Mouse (Mus musculus) embryonic facial prominence, embryonic 11.5 days (tissue): ENCODE results near the gene Kcng3. TPM values are rescaled to one million over a fixed set of nuclear protein-coding genes. Genes with fewer than 3 reads are reported as not detected.
A peak's percentile ranks its signal among the peaks of the same experiment; 100 is the strongest.

Source experiments
- ATAC-seq: fragments of 200-750 bp; cut with Nextera tagmentation; replicated peaks from 2 replicates; pipeline ENCODE4 v1.8.0; 2017; ENCODE audit warnings: low read depth; ENCODE audit not compliant: insufficient number of reproducible peaks, low FRiP score, low TSS enrichment
- DNase-seq: peaks from one replicate; pipeline ENCODE4 v3.0.0-alpha.2; 2015; ENCODE audit warnings: low spot score
- H3K27ac ChIP-seq: fragments of 300-500 bp; sonication (generic); replicated peaks from 2 replicates; pipeline ENCODE4 v1.5.1; 2014; ENCODE audit warnings: mild to moderate bottlenecking, low read depth, low read length, control low read depth
- H3K27me3 ChIP-seq: fragments of 300-500 bp; sonication (generic); 2 replicates; pipeline ENCODE4 v1.6.1; 2014; ENCODE audit warnings: mild to moderate bottlenecking, low read length, moderate library complexity, mixed read lengths; ENCODE audit not compliant: control insufficient read depth, insufficient read depth
- H3K36me3 ChIP-seq: fragments of 300-500 bp; sonication (generic); replicated peaks from 2 replicates; pipeline ENCODE4 v1.6.1; 2014; ENCODE audit warnings: low read depth, mild to moderate bottlenecking, low read length, moderate library complexity, mixed read lengths; ENCODE audit not compliant: control insufficient read depth, insufficient read depth
- H3K4me1 ChIP-seq: fragments of 300-500 bp; sonication (generic); 2 replicates; pipeline ENCODE4 v1.6.1; 2014; ENCODE audit warnings: low read length, mixed read lengths; ENCODE audit not compliant: control insufficient read depth, insufficient read depth
- H3K4me2 ChIP-seq: fragments of 300-500 bp; sonication (generic); 2 replicates; pipeline ENCODE4 v1.6.1; 2014; ENCODE audit warnings: low read depth, mild to moderate bottlenecking, control low read depth, low read length, moderate library complexity
- H3K4me3 ChIP-seq: fragments of 300-500 bp; sonication (generic); 2 replicates; pipeline ENCODE4 v1.5.1; 2014; ENCODE audit warnings: low read depth, low read length, control low read depth
- H3K9ac ChIP-seq: fragments of 300-500 bp; sonication (generic); replicated peaks from 2 replicates; pipeline ENCODE4 v1.6.1; 2014; ENCODE audit warnings: mild to moderate bottlenecking, control low read depth, low read length
- H3K9me3 ChIP-seq: fragments of 300-500 bp; sonication (generic); replicated peaks from 2 replicates; pipeline ENCODE4 v1.6.1; 2016; ENCODE audit warnings: mild to moderate bottlenecking, low read length, inconsistent platforms, mixed read lengths; ENCODE audit not compliant: control insufficient read depth
- WGBS: fragments of 180-500 bp; shearing (Covaris S2); extraction: QIAGEN DNeasy Blood & Tissue Kit; methylation state at CpG from one replicate; pipeline ENCODE4 v1.1.7; 2014; 5-methylcytosine and 5-hydroxymethylcytosine counted together
- polyA plus RNA-seq: library from polyadenylated mRNA; unstranded; fragments of >200 nt; fragmentation: Nextera tagmentation; extraction: Ambion mirVana; gene quantifications from 2 replicates; pipeline ENCODE4 v1.2.1, GENCODE M21; 2014

The Kcng3 gene
- polyA plus RNA-seq, 1 experiment from 2014 or later = not detected

GRCm38 (mm10) chr17:83645226-83645808, 13.6 kb upstream of the Kcng3 start:
- DNase-seq (no peak), ATAC-seq (no peak)
- 59% methylated on average over 8 of the region's 9 CpGs for WGBS
- H3K9ac ChIP-seq = no peak overlapping the region
- H3K4me3 ChIP-seq = no peak overlapping the region
- H3K4me1 ChIP-seq = no peaks in the 10 kb centered on the region
- H3K9me3 ChIP-seq = no peaks in the 10 kb centered on the region
- no peaks in the 10 kb centered on the region for H3K27me3 ChIP-seq
- no peak overlapping the region for H3K27ac ChIP-seq
- no peak overlapping the region for H3K4me2 ChIP-seq
- H3K36me3 ChIP-seq = no peaks in the 10 kb centered on the region

DNA sequence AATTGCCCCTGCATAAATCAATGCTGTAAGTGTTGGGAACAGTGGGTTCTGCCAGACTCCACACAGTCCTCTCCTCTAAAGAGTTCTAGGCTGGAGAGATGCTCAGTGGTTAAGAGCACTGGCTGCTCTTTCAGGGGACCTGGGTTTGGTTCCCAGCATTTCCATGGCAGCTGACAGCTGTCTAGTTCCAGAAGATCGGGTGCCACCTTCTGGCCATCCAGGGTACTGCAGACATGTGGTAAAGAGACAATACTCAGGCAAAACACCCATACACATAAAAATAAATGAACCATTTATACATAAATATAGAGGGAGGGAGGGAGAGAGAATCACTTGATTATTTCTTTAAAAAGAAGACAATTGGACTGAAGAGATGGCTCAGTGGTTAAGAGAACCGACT, 5.7 kb upstream of the Kcng3 start:
- Histone ChIP-seq H3K36me3 (no peaks in the 10 kb centered on the region), H3K4me3 (no peak overlapping the region), H3K27ac (no peak overlapping the region), H3K9me3 (no peaks in the 10 kb centered on the region), H3K4me2 (no peak overlapping the region), H3K27me3 (peaks cover 3% of the 10 kb centered on the region), H3K9ac (no peak overlapping the region), H3K4me1 (peaks cover 2% of the 10 kb centered on the region; the same call in 1 of the 2 replicates)
- WGBS = 73% methylated on average over 2 of the region's 2 CpGs
- DNase-seq (peak; percentile 43), ATAC-seq (no peak)

- no peak overlapping the region for H3K27ac ChIP-seq
- DNase-seq = no peak
- ATAC-seq = no peak
- H3K4me3 ChIP-seq = no peak overlapping the region
- no peak overlapping the region for H3K4me2 ChIP-seq
- no peaks in the 10 kb centered on the region for H3K36me3 ChIP-seq
- H3K9me3 ChIP-seq = no peaks in the 10 kb centered on the region
- no peak overlapping the region for H3K9ac ChIP-seq
- H3K4me1 ChIP-seq = peaks cover 3% of the 10 kb centered on the region; the same call in 1 of the 2 replicates
- WGBS = 75% methylated on average over 7 of the region's 7 CpGs
- H3K27me3 ChIP-seq = peaks cover 13% of the 10 kb centered on the region
Measured at GRCm38 (mm10) chr17:83636443-83636842, 4.7 kb upstream of the Kcng3 start.

DNA sequence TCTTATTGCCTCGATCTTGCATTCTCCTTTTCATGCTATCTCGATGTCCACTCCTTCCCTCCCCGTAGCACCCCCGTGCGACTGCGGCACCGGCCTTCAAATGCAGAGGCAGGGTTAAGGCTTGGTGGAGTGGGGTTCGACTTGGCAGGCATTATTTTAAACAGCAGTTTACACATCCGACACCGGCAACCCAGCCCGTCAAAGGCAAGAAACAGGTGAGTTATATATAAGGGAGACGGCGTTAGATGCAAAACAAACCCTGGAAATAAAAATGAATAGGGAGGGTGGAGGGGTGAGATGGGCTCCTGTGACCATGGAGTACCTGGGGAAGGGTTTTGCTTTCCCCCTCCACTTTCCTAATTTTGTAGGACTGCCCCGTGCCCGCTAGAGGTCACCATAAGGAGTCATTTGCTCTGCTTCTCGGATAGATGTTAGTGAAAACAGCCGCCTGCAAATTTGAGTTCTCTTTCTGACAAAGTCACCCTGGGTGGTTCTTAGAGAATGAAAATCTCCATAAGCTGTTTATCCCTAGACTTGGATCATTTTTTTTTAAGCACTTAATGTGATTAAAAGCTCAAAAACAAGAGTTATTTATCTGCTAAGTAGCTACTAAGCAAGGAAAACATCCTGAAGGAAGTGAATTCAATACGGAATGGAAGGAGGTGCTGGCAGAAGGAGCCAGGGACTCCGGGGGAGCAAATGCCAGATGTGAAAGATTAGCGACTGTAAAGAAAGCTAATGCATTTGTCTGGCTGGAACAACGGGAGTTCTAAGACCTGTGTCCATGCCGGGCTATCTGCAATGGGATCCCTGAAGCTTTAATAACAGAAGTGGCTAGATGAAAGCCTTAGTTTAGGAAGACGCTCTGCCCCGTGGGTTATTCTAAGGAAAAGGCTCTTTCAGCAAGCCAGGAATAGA, 1.2 kb upstream of the Kcng3 start:
- Histone ChIP-seq H3K27ac (no peak overlapping the region), H3K4me3 (peak overlapping the region; percentile 54), H3K9ac (0 out of 2 replicates have a peak overlapping the region, but pooled peaks have one; percentile 2), H3K4me2 (peak overlapping the region; percentile 94), H3K27me3 (peaks cover 41% of the 10 kb centered on the region), H3K9me3 (no peaks in the 10 kb centered on the region), H3K4me1 (peaks cover 9% of the 10 kb centered on the region), H3K36me3 (no peaks in the 10 kb centered on the region)
- 2% methylated on average over 24 of the region's 24 CpGs for WGBS
- peak; percentile 88 for DNase-seq
- ATAC-seq = 0 out of 2 replicates have a peak, but pooled peaks have one; percentile 42

DNA sequence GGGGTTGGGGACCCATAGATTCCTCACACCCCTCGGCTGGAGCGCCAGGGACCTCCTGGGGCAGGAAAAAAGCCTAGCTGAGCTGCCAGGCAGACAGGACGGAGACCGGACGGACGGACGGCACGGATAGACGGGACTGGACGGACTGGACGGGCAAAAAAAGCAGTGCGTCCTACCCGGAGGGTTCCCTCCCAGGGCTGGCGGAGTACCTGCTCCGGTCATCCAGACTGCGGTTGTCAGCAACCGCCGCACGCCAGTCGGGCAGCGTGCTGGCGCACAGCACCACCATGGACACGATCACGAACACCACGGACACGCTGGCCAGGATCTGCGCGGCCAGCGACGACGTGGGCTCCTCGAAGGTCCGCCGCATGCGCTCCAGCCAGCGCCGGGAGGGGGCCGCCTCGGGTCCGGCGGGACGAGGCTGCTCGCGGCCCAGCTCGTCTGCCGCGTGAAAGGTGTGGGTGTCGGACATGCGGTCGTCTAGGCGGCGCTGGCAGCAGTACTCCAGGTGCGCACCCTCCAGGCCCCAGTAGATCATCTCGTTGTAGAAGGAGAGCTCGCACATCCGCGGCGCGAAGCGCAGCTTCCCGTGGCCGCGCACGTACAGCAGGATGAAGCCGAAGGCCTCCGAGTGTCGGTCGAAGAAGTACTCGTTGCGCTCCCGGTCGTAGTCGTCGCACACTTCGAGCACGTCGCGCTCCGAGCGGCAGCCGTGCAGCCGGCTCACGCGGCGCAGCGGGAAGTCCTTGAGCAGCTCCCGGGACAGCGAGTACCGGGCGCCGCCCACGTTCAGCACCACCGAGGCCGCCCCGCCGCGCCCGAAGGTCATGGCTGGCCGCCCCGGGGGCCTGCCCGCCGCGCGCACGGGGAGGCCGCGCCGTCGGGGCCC, 662 bp downstream of the Kcng3 start:
- H3K9me3 ChIP-seq = no peaks in the 10 kb centered on the region
- WGBS = 1% methylated on average over 103 of the region's 109 CpGs
- DNase-seq (no peak), ATAC-seq (no peak)
- peaks cover 9% of the 10 kb centered on the region for H3K4me1 ChIP-seq
- no peak overlapping the region for H3K27ac ChIP-seq
- H3K4me3 ChIP-seq = peak overlapping the region; percentile 54
- peaks cover 42% of the 10 kb centered on the region for H3K27me3 ChIP-seq
- H3K36me3 ChIP-seq = no peaks in the 10 kb centered on the region
- H3K9ac ChIP-seq = peak overlapping the region; percentile 50
- peak overlapping the region; percentile 94 for H3K4me2 ChIP-seq

DNA sequence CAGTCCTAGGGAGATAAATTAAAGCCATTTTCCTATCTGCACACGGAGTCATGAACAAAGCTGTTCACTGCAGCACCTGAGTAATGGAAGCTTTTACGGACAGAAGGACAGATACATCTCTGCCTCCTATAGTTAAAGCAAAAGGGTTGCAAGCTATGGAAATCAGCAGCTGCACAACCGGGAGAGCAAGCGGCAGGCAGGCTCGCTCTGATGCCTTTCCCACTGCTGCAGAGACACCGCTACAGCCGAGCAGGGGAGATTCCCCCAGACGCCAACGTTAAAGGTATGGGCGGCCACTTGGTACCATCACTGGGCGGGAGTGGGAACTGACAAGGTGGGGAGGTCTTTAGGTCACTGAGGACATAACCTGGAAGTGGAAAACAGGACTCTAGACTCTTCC, 17.8 kb downstream of the Kcng3 start:
- H3K9me3 ChIP-seq = no peaks in the 10 kb centered on the region
- ATAC-seq (no peak), DNase-seq (no peak)
- H3K27ac ChIP-seq = no peak overlapping the region
- H3K4me2 ChIP-seq = no peak overlapping the region
- no peaks in the 10 kb centered on the region for H3K27me3 ChIP-seq
- H3K9ac ChIP-seq = no peak overlapping the region
- 45% methylated on average over 11 of the region's 11 CpGs for WGBS
- H3K4me3 ChIP-seq = no peak overlapping the region
- H3K36me3 ChIP-seq = no peaks in the 10 kb centered on the region
- H3K4me1 ChIP-seq = no peaks in the 10 kb centered on the region; the same call in 1 of the 2 replicates

DNA sequence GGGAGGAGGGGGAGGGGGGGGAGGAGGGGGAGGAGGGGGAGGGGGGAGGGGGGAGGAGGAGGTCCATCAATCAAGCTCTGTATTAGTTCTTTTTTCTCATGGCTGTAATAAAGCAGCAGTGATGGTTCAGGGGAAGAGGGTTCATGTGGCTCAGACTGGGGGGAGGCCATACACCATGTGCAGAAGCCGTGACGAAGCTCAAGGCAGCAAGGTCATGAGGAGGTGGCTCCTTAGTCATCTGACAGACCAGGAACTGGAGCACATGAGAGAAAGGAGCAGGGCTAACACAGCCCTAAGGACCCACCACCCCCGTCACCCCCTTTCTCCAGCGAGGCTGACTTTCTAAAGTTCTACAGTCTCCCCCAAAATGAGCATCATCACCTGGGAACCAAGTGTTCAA, 22.2 kb downstream of the Kcng3 start:
- H3K9ac ChIP-seq = no peak overlapping the region

More for the DNA sequence above, 22.2 kb downstream of the Kcng3 start:
- H3K4me3 ChIP-seq = no peak overlapping the region
- H3K36me3 ChIP-seq = no peaks in the 10 kb centered on the region
- no peak overlapping the region for H3K27ac ChIP-seq
- no peak for ATAC-seq
- no peaks in the 10 kb centered on the region for H3K27me3 ChIP-seq
- H3K4me1 ChIP-seq = no peaks in the 10 kb centered on the region; the same call in 1 of the 2 replicates
- 66% methylated on average over 4 of the region's 4 CpGs for WGBS
- H3K4me2 ChIP-seq = no peak overlapping the region
- DNase-seq = no peak
- H3K9me3 ChIP-seq = no peaks in the 10 kb centered on the region
